Mouse (Mus musculus) megakaryocyte, adult 5-6 weeks (primary cell): ENCODE results near the gene Myh11. TPM values are rescaled to one million over a fixed set of nuclear protein-coding genes. Genes with fewer than 3 reads are reported as not detected.
"Not testable (repeated sequence)": the region's sequence is repeated elsewhere in the genome, so short reads cannot be mapped to it uniquely, and the experiment has no call there.

ENCODE experiments used
- ATAC-seq: 2 replicates; pipeline ENCODE4 v1.8.0; 2016; ENCODE audit warnings: mild to moderate bottlenecking, inconsistent platforms; ENCODE audit not compliant: poor library complexity, severe bottlenecking
- total RNA-seq, 2 experiments: library from RNA; stranded (forward) in 1 of 2; stranded (reverse) in 1 of 2; fragments of 153-499, 151-499 nt in 1 of 2; fragments of 221-1000, 200-1000 nt in 1 of 2; gene quantifications; 2 replicates each; pipeline versions ENCODE4 v1.2.3 to v1.2.4; 2015 to 2017

The Myh11 gene
- total RNA-seq, 2 experiments from 2014 or later = not detected

- ATAC-seq = no peak
These were observed 121.5 kb downstream of the Myh11 start for GRCm38 (mm10) chr16:14169706-14170105.

- ATAC-seq = no peak
These were observed 124.7 kb downstream of the Myh11 start for GRCm38 (mm10) chr16:14166490-14166889.

- ATAC-seq = no peak
These were observed 127.4 kb downstream of the Myh11 start for GRCm38 (mm10) chr16:14163731-14164130.

GRCm38 (mm10) chr16:14162988-14163416 lies 128.2 kb downstream of the Myh11 start, which contains the start of the genes Nde1 and Marf1:
TSS of gene Nde1 (plus strand) at chr16:14163275.
TSS of gene Marf1 (minus strand) at chr16:14163351.
- peak; percentile 74 for ATAC-seq

- ATAC-seq = no peak
These were observed 130.2 kb downstream of the Myh11 start for GRCm38 (mm10) chr16:14160941-14161340.

- ATAC-seq = peak; percentile 30; the same call in 1 of the 2 replicates
These were observed 131.4 kb downstream of the Myh11 start for GRCm38 (mm10) chr16:14159746-14160131.

GRCm38 (mm10) chr16:14158936-14159745 lies 132.0 kb downstream of the Myh11 start:
- ATAC-seq = peak; percentile 82

- no peak for ATAC-seq
These were observed 132.6 kb downstream of the Myh11 start for GRCm38 (mm10) chr16:14158536-14158935.

- ATAC-seq = no peak
These were observed 134.9 kb downstream of the Myh11 start for GRCm38 (mm10) chr16:14156312-14156711.

- ATAC-seq = not testable (repeated sequence)
These were observed 135.5 kb downstream of the Myh11 start for GRCm38 (mm10) chr16:14155638-14156037.

- ATAC-seq = no peak
These were observed 139.5 kb downstream of the Myh11 start for GRCm38 (mm10) chr16:14151718-14152117.

- ATAC-seq = no peak
These were observed 143.5 kb downstream of the Myh11 start for GRCm38 (mm10) chr16:14147712-14148111.

Other genes with a start within 250 kb of the Myh11 start
- 41.4 and 42.3 TPM in 2 replicates for gene Nde1, start 128.1 kb downstream of the Myh11 start, total RNA-seq (2015)
- 73.0 and 88.6 TPM in 2 replicates for gene Nde1, start 128.1 kb downstream of the Myh11 start, total RNA-seq (2017)
- 41.1 and 46.4 TPM in 2 replicates for gene Marf1, start 128.0 kb downstream of the Myh11 start, total RNA-seq (2015)
- gene Marf1, start 128.0 kb downstream of the Myh11 start, total RNA-seq (2017) = 27.9 and 34.8 TPM in 2 replicates
- 70.0 and 77.0 TPM in 2 replicates for gene Fopnl, start 26.0 kb upstream of the Myh11 start, total RNA-seq (2015)
- 31.8 and 39.4 TPM in 2 replicates for gene Fopnl, start 26.0 kb upstream of the Myh11 start, total RNA-seq (2017)
- 13.3 and 18.0 TPM in 2 replicates for gene Abcc1, start 70.2 kb upstream of the Myh11 start, total RNA-seq (2015)
- gene Abcc1, start 70.2 kb upstream of the Myh11 start, total RNA-seq (2017) = 16.6 and 17.4 TPM in 2 replicates